Mouse (Mus musculus): ENCODE results near the gene Comp. TPM values are rescaled to one million over a fixed set of nuclear protein-coding genes. Genes with fewer than 3 reads are reported as not detected.

The Comp gene
- polyA plus RNA-seq, 1 experiment from 2014 or later: 0.77 TPM

DNA sequence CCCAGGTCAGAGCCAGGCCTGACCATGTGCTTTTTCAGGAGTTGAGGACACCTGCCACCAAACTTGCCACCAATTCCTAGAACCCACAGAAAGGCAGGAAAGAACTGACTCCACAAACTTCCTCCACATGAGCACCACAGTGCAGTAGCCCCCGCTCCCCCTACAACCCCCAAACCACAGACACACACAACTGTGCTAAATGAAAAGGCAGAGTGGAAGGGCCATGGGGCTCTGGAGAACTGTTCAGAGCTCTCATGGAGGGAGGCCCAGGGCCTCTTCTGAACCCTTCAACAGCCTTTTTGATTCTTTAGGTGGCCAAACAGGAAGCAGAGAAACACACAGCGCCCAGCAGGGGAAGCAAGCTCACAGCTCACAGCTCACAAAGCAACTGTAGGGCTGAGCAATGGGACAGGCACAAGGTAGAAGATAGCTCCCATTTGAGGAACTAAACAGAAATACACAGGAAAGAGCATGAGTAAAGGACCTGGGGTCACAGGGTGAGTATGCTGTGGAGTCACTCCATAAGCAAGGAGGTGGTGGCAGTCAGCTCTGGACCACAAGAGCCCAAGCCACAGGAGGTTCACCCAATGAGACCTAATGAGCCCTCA lies 53.0 kb downstream of the Comp start:
- no peak for DNase-seq (ENCODE audit: low spot score)
- ATAC-seq (replicated peaks; ENCODE audit: low FRiP score, low TSS enrichment, low read depth): no peak
- no peaks in the 10 kb centered on the region for H3K36me3 ChIP-seq (ENCODE audit: control insufficient read depth, insufficient read depth, low read length)
- no peaks in the 10 kb centered on the region; the same call in 1 of the 2 replicates for H3K4me1 ChIP-seq (replicated peaks; ENCODE audit: control insufficient read depth, insufficient read depth, low read length)
- WGBS: 91% methylated on average over 2 of the region's 2 CpGs
- no peaks in the 10 kb centered on the region for H3K9me3 ChIP-seq (ENCODE audit: control insufficient read depth, low read length)
- no peak overlapping the region for H3K4me3 ChIP-seq (ENCODE audit: low read depth, low read length)
- H3K4me2 ChIP-seq (ENCODE audit: low read length): no peak overlapping the region
- H3K9ac ChIP-seq (ENCODE audit: low read length): no peak overlapping the region
- no peaks in the 10 kb centered on the region for H3K27me3 ChIP-seq (replicated peaks; ENCODE audit: control insufficient read depth, insufficient read depth, low read length)
- no peak overlapping the region for H3K27ac ChIP-seq (ENCODE audit: low read depth)

DNA sequence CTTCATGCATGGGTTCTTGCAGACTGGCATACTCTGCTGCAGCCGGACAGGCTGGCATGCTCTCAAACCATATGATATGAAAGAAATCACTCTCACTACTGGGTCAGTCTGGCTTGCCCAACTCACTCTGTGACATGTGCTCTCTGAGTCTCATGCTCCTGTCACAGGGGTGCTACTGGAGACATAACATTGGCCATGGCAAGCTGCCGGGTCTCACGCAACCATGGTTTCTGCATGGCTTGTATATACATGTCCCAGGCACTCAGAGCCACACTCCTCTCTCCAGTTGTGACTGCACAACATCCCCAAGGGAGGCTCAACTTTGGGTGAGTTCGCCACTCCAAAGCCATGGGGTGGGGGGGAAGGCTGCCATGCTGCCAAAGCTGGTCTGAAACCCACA lies 57.9 kb downstream of the Comp start:
- DNase-seq (ENCODE audit: low spot score) (no peak), ATAC-seq (replicated peaks; ENCODE audit: low FRiP score, low TSS enrichment, low read depth) (no peak)
- Histone ChIP-seq H3K9ac (ENCODE audit: low read length) (no peak overlapping the region), H3K4me1 (replicated peaks; ENCODE audit: control insufficient read depth, insufficient read depth, low read length) (no peaks in the 10 kb centered on the region), H3K4me3 (ENCODE audit: low read depth, low read length) (no peak overlapping the region), H3K27me3 (replicated peaks; ENCODE audit: control insufficient read depth, insufficient read depth, low read length) (no peaks in the 10 kb centered on the region), H3K4me2 (ENCODE audit: low read length) (no peak overlapping the region), H3K9me3 (ENCODE audit: control insufficient read depth, low read length) (no peaks in the 10 kb centered on the region), H3K27ac (ENCODE audit: low read depth) (no peak overlapping the region), H3K36me3 (ENCODE audit: control insufficient read depth, insufficient read depth, low read length) (no peaks in the 10 kb centered on the region)
- WGBS: 97% methylated on average over 4 of the region's 4 CpGs

Other genes with a start within 250 kb of the Comp start
- 29.5 and 29.9 TPM in 2 replicates for gene Nr2c2ap, start 242.2 kb upstream of the Comp start, polyA plus RNA-seq (2014; fragmentation: Nextera tagmentation; extraction: Ambion mirVana)
- gene Rfxank, start 234.4 kb upstream of the Comp start, polyA plus RNA-seq (2014; fragmentation: Nextera tagmentation; extraction: Ambion mirVana): 11.6 and 15.1 TPM in 2 replicates
- 49.2 and 50.8 TPM in 2 replicates for gene Borcs8, start 234.1 kb upstream of the Comp start, polyA plus RNA-seq (2014; fragmentation: Nextera tagmentation; extraction: Ambion mirVana)
- gene Mef2b, start 233.8 kb upstream of the Comp start, polyA plus RNA-seq (2014; fragmentation: Nextera tagmentation; extraction: Ambion mirVana): 0.13 and 0.43 TPM in 2 replicates
- gene Tmem161a, start 201.2 kb upstream of the Comp start, polyA plus RNA-seq (2014; fragmentation: Nextera tagmentation; extraction: Ambion mirVana): 44.1 and 50.8 TPM in 2 replicates
- 3.9 and 4.0 TPM in 2 replicates for gene Slc25a42, start 161.3 kb upstream of the Comp start, polyA plus RNA-seq (2014; fragmentation: Nextera tagmentation; extraction: Ambion mirVana)
- gene Sugp2, start 139.3 kb upstream of the Comp start, polyA plus RNA-seq (2014; fragmentation: Nextera tagmentation; extraction: Ambion mirVana): 28.1 and 31.7 TPM in 2 replicates
- gene Armc6, start 139.1 kb upstream of the Comp start, polyA plus RNA-seq (2014; fragmentation: Nextera tagmentation; extraction: Ambion mirVana): 24.4 and 25.8 TPM in 2 replicates
- 33.5 and 34.7 TPM in 2 replicates for gene Homer3, start 90.7 kb upstream of the Comp start, polyA plus RNA-seq (2014; fragmentation: Nextera tagmentation; extraction: Ambion mirVana)
- 47.5 and 49.7 TPM in 2 replicates for gene Ddx49, start 71.1 kb upstream of the Comp start, polyA plus RNA-seq (2014; fragmentation: Nextera tagmentation; extraction: Ambion mirVana)
- gene Cope, start 71.0 kb upstream of the Comp start, polyA plus RNA-seq (2014; fragmentation: Nextera tagmentation; extraction: Ambion mirVana): 331 and 336 TPM in 2 replicates
- gene Cers1, start 57.8 kb upstream of the Comp start, polyA plus RNA-seq (2014; fragmentation: Nextera tagmentation; extraction: Ambion mirVana): 4.3 and 4.6 TPM in 2 replicates
- 1.8 and 2.1 TPM in 2 replicates for gene Gdf1, start 43.7 kb upstream of the Comp start, polyA plus RNA-seq (2014; fragmentation: Nextera tagmentation; extraction: Ambion mirVana)
- 16.6 and 19.4 TPM in 2 replicates for gene Upf1, start 20.3 kb upstream of the Comp start, polyA plus RNA-seq (2014; fragmentation: Nextera tagmentation; extraction: Ambion mirVana)
- gene Crtc1, start 66.0 kb downstream of the Comp start, polyA plus RNA-seq (2014; fragmentation: Nextera tagmentation; extraction: Ambion mirVana): 18.0 and 23.4 TPM in 2 replicates
- 19.5 and 21.2 TPM in 2 replicates for gene Klhl26, start 103.4 kb downstream of the Comp start, polyA plus RNA-seq (2014; fragmentation: Nextera tagmentation; extraction: Ambion mirVana)
- 3.7 and 5.1 TPM in 2 replicates for gene Tmem59l, start 113.8 kb downstream of the Comp start, polyA plus RNA-seq (2014; fragmentation: Nextera tagmentation; extraction: Ambion mirVana)
- gene Crlf1, start 119.6 kb downstream of the Comp start, polyA plus RNA-seq (2014; fragmentation: Nextera tagmentation; extraction: Ambion mirVana): 1.4 and 1.9 TPM in 2 replicates
- 130 and 136 TPM in 2 replicates for gene Rex1bd, start 133.2 kb downstream of the Comp start, polyA plus RNA-seq (2014; fragmentation: Nextera tagmentation; extraction: Ambion mirVana)
- gene Uba52, start 137.2 kb downstream of the Comp start, polyA plus RNA-seq (2014; fragmentation: Nextera tagmentation; extraction: Ambion mirVana): 1,195 and 1,247 TPM in 2 replicates
- 271 and 278 TPM in 2 replicates for gene Fkbp8, start 154.2 kb downstream of the Comp start, polyA plus RNA-seq (2014; fragmentation: Nextera tagmentation; extraction: Ambion mirVana)
- gene Kxd1, start 154.4 kb downstream of the Comp start, polyA plus RNA-seq (2014; fragmentation: Nextera tagmentation; extraction: Ambion mirVana): 71.1 and 77.6 TPM in 2 replicates
- 16.6 and 18.5 TPM in 2 replicates for gene Ell, start 165.9 kb downstream of the Comp start, polyA plus RNA-seq (2014; fragmentation: Nextera tagmentation; extraction: Ambion mirVana)
- 86.8 and 106 TPM in 2 replicates for gene Isyna1, start 220.8 kb downstream of the Comp start, polyA plus RNA-seq (2014; fragmentation: Nextera tagmentation; extraction: Ambion mirVana)
- 124 and 125 TPM in 2 replicates for gene Ssbp4, start 235.3 kb downstream of the Comp start, polyA plus RNA-seq (2014; fragmentation: Nextera tagmentation; extraction: Ambion mirVana)
- 1.2 and 2.0 TPM in 2 replicates for gene Lrrc25, start 242.6 kb downstream of the Comp start, polyA plus RNA-seq (2014; fragmentation: Nextera tagmentation; extraction: Ambion mirVana)